ENCODE assay signal across 8 mouse cellular contexts in the genomic region with DNA sequence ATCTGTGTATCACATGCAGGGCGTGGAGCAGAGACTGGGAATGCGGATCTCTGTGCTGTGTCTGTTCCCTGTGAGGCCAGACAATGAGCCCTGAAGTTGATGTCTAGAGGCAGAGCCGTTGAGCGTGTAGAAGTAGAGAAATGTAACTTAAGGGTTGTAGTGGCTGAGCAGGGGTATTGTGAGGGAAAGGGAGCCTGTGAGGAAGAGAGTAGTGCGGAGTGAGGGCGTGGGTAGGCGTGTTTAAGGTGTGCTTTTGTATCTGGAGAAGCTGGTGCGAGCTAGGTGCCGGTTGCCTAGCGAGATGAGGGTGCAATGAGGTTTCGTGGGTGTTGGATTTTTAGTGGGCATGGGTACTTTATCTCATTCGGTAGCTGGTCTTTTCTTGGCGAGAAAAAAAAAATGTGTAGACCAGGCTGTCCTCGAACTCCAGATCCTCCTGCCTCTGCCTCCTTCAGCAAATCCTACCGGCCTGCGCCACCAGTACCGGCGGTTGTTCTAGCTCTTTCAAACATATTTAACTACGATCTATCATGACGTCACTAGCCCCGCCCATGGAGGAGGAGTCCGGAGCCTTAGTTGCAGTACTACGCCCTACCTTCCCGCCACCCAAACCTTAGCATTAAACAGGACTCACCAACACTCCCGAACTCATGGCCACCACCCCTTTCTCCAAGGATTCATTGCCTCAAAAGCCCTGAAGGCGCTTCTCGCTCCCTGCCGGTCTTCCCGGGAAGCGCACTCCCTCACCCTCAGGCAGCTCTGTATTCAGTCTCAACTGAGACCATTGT. TPM values are rescaled to one million over a fixed set of nuclear protein-coding genes. Genes with fewer than 3 reads are reported as not detected.
DNase-seq lines count a peak whose midpoint lies in the region; ATAC-seq and TF ChIP-seq lines count a peak whose summit lies in the region.

No protein-coding gene starts in this region.

- peak overlapping the region; percentile 26 for H3K9ac ChIP-seq in embryonic facial prominence, embryonic 15.5 days
- peak overlapping the region; percentile 47; the same call in 1 of the 2 replicates for H3K9ac ChIP-seq in kidney, embryonic 14.5 days (ENCODE audit: low read depth, low read length)
- H3K9ac ChIP-seq in limb, embryonic 15.5 days: peak overlapping the region; percentile 36; the same call in 1 of the 2 replicates

- DNase-seq in 416B (ENCODE audit: low read depth): peak; percentile 99
- DNase-seq in heart, adult 9 months (ENCODE audit: low spot score in 2 of 2): peak; percentile 97 to 98
- DNase-seq in monocyte, adult 2 months (ENCODE audit: low read depth in 1 of 2, low spot score in 2 of 2): peak; percentile 88 to 96
- DNase-seq in spleen, postnatal 36 days (ENCODE audit: low spot score in 2 of 2): peak; percentile 90 to 92

- TF ChIP-seq POLR2A in bone marrow, adult 2 months (IDR thresholded peaks at IDR 0.05; ENCODE audit: borderline replicate concordance, control insufficient read depth, low read depth, low read length): no peak

- no peaks in the 10 kb centered on the region for H3K9me3 ChIP-seq in embryonic facial prominence, embryonic 15.5 days (replicated peaks)
- no peaks in the 10 kb centered on the region for H3K9me3 ChIP-seq in kidney, embryonic 14.5 days (ENCODE audit: control insufficient read depth, low read length)
- H3K9me3 ChIP-seq in limb, embryonic 15.5 days: no peaks in the 10 kb centered on the region

- no peaks in the 10 kb centered on the region for H3K27me3 ChIP-seq in embryonic facial prominence, embryonic 15.5 days
- no peaks in the 10 kb centered on the region for H3K27me3 ChIP-seq in kidney, embryonic 14.5 days (ENCODE audit: control insufficient read depth, insufficient read depth, low read length)
- H3K27me3 ChIP-seq in limb, embryonic 15.5 days: no peaks in the 10 kb centered on the region

- 0 out of 2 replicates have a peak, but pooled peaks have one; percentile 9 for TF ChIP-seq CTCF in bone marrow, adult 2 months (IDR thresholded peaks at IDR 0.05; ENCODE audit: control insufficient read depth, insufficient read depth, low read length)

- H3K4me1 ChIP-seq in bone marrow, adult 2 months (ENCODE audit: control insufficient read depth, insufficient read depth, low read length): peaks cover 1% of the 10 kb centered on the region; the same call in 1 of the 2 replicates
- 0 out of 2 replicates have a peak, but pooled peaks cover 6% of the 10 kb centered on the region for H3K4me1 ChIP-seq in embryonic facial prominence, embryonic 15.5 days
- peaks cover 2% of the 10 kb centered on the region; the same call in 1 of the 2 replicates for H3K4me1 ChIP-seq in kidney, embryonic 14.5 days (ENCODE audit: control insufficient read depth, insufficient read depth, low read length)
- H3K4me1 ChIP-seq in limb, embryonic 15.5 days: peaks cover 4% of the 10 kb centered on the region; the same call in 1 of the 2 replicates

- H3K36me3 ChIP-seq in embryonic facial prominence, embryonic 15.5 days: no peaks in the 10 kb centered on the region
- no peaks in the 10 kb centered on the region for H3K36me3 ChIP-seq in kidney, embryonic 14.5 days (ENCODE audit: control insufficient read depth, insufficient read depth, low read length)
- H3K36me3 ChIP-seq in limb, embryonic 15.5 days: no peaks in the 10 kb centered on the region

- peak; percentile 96 for ATAC-seq in embryonic facial prominence, embryonic 15.5 days (ENCODE audit: insufficient number of reproducible peaks, low FRiP score, low TSS enrichment, low read depth)
- peak; percentile 94 for ATAC-seq in kidney, embryonic 14.5 days (ENCODE audit: low FRiP score, low TSS enrichment)
- ATAC-seq in limb, embryonic 15.5 days (ENCODE audit: insufficient number of reproducible peaks, low FRiP score, low TSS enrichment, low read depth): peak; percentile 95

- peak overlapping the region; percentile 65 for H3K4me2 ChIP-seq in embryonic facial prominence, embryonic 15.5 days (replicated peaks)
- H3K4me2 ChIP-seq in kidney, embryonic 14.5 days (replicated peaks; ENCODE audit: low read depth, low read length): peak overlapping the region; percentile 61
- H3K4me2 ChIP-seq in limb, embryonic 15.5 days: peak overlapping the region; percentile 55

- WGBS in bone marrow, adult 2 months: 3% methylated on average over 30 of the region's 30 CpGs
- under 1% methylated on average over 30 of the region's 30 CpGs for WGBS in embryonic facial prominence, embryonic 15.5 days
- 4% methylated on average over 30 of the region's 30 CpGs for WGBS in kidney, embryonic 14.5 days
- WGBS in limb, embryonic 15.5 days: 2% methylated on average over 30 of the region's 30 CpGs

- peak overlapping the region; percentile 72 for H3K4me3 ChIP-seq in bone marrow, adult 2 months (replicated peaks; ENCODE audit: control insufficient read depth, low read depth, low read length)
- peak overlapping the region; percentile 57 for H3K4me3 ChIP-seq in embryonic facial prominence, embryonic 15.5 days (replicated peaks)
- peak overlapping the region; percentile 57 for H3K4me3 ChIP-seq in kidney, embryonic 14.5 days (ENCODE audit: low read length)
- peak overlapping the region; percentile 47 for H3K4me3 ChIP-seq in limb, embryonic 15.5 days

- peak overlapping the region; percentile 18; the same call in 1 of the 2 replicates for H3K27ac ChIP-seq in bone marrow, adult 2 months (ENCODE audit: control insufficient read depth, insufficient read depth, low read depth, low read length, poor library complexity)
- H3K27ac ChIP-seq in embryonic facial prominence, embryonic 15.5 days (replicated peaks): peak overlapping the region; percentile 79
- peak overlapping the region; percentile 38; the same call in 1 of the 2 replicates for H3K27ac ChIP-seq in kidney, embryonic 14.5 days (ENCODE audit: low read depth, low read length)
- H3K27ac ChIP-seq in limb, embryonic 15.5 days: peak overlapping the region; percentile 80

RNA-seq across cellular contexts. Expression of gene Klrb1c, which starts 25.1 kb away (rescaled TPM):
- polyA plus RNA-seq in bone marrow, adult 2 months (2011; ENCODE audit: insufficient read depth, insufficient read length, low replicate concordance, missing spikeins): 0.77 and 6.6 TPM in 2 replicates
- 0.05 and 0.11 TPM in 2 replicates for polyA plus RNA-seq in embryonic facial prominence, embryonic 15.5 days (2015; fragmentation: Nextera tagmentation; extraction: Ambion mirVana)
- polyA plus RNA-seq in kidney, embryonic 14.5 days (2014; fragmentation: Nextera tagmentation; extraction: Ambion mirVana): 0.61 TPM in 1 of 2 replicates, not detected in the other
- 0.07 TPM in 1 of 2 replicates, not detected in the other for polyA plus RNA-seq in limb, embryonic 15.5 days (2015; fragmentation: Nextera tagmentation; extraction: Ambion mirVana)

RNA-seq across cellular contexts. Expression of gene Klrb1, which starts 41.1 kb away (rescaled TPM):
- polyA plus RNA-seq in bone marrow, adult 2 months (2011; ENCODE audit: insufficient read depth, insufficient read length, low replicate concordance, missing spikeins): 1.3 TPM in 1 of 2 replicates, not detected in the other
- not detected in 2 replicates for polyA plus RNA-seq in embryonic facial prominence, embryonic 15.5 days (2015; fragmentation: Nextera tagmentation; extraction: Ambion mirVana)
- polyA plus RNA-seq in kidney, embryonic 14.5 days (2014; fragmentation: Nextera tagmentation; extraction: Ambion mirVana): not detected in 2 replicates
- polyA plus RNA-seq in limb, embryonic 15.5 days (2015; fragmentation: Nextera tagmentation; extraction: Ambion mirVana): not detected in 2 replicates

Comparison
In these comparisons a context has a peak if more than half of its experiments do, and no peak if none do; other contexts are left out.
1. Peak in every context shown above with its lines: DNase-seq, ATAC-seq, H3K4me3 ChIP-seq and H3K27ac ChIP-seq.
2. H3K27ac ChIP-seq: peak in every context shown above with its lines; median percentile 80 in limb, embryonic 15.5 days; 79 in embryonic facial prominence, embryonic 15.5 days; 38 in kidney, embryonic 14.5 days; 18 in bone marrow, adult 2 months.